Mouse (Mus musculus) hematopoietic stem cell, adult 5-6 weeks (primary cell): ENCODE results near the gene Mei1. TPM values are rescaled to one million over a fixed set of nuclear protein-coding genes. Genes with fewer than 3 reads are reported as not detected.
"Not testable (repeated sequence)": the region's sequence is repeated elsewhere in the genome, so short reads cannot be mapped to it uniquely, and the experiment has no call there.

Experiments used
- ATAC-seq, 2 experiments: fragments of 125-278 bp in 1 of 2; replicated peaks in 1 of 2; 2 replicates each; pipeline ENCODE4 v1.8.0; 2016 to 2017; ENCODE audit warnings: inconsistent platforms in 2 of 2, mild to moderate bottlenecking in 2 of 2, moderate number of reproducible peaks in 2 of 2, low read depth in 1 of 2, moderate TSS enrichment in 1 of 2; ENCODE audit not compliant: low FRiP score in 2 of 2, poor library complexity in 2 of 2, severe bottlenecking in 2 of 2, insufficient read depth in 1 of 2, low TSS enrichment in 1 of 2
- total RNA-seq: library from RNA; stranded (forward); fragments of 172-1452, 232-1000 nt; gene quantifications from 2 replicates; pipeline ENCODE4 v1.2.3, GENCODE M21; 2017

Gene Mei1
- total RNA-seq, 1 experiment from 2014 or later = not detected

DNA sequence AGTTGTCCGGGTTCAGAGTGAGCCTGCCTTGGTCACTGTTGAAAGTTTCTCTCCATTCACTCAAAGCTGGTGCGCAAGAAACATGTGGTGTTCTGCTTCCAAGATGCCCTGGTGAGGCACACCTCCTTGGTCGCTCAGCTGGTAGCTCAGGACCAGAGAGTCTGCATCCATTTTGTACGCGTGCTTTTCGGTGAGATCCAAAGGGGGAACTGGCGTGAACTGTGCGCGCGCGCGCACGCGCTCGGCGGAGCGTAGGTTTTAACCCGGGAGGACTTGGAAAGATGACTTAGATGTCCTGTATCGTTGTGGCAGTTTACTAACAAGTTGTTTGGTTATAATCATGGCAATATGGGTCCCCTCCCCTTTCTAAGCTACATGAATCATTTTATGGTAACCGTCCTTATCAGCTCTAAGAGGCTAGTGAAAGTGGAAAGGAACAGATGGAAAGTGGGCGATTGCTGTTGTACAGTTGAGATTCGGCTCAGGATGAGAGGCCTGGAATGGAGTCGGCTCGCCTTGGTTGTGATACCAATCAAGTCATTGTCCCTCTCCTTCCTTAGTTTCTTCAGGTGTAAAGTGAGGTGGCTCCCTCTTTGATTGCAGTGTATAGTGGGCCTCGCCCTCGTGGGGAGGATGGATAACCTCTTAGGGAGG lies 2.1 kb downstream of the Mei1 start:
- ATAC-seq = no peak

DNA sequence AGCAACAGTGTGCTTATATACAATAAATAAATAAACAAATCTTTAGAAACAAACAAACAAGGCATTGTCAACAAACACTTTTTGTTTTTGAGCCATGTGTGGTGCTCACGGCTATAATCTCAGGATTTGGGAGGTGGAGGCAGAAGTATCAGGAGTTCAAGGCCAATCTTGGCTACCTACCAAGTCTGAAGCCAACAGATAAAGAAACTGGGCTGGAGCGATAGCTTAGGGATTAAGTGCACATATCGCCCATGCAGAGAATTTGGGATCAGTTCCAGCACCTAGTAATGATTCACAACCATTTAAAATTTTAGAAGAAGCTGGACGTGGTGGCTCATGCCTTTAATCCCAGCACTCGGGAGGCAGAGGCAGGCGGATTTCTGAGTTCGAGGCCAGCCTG lies 3.7 kb downstream of the Mei1 start:
- ATAC-seq = no peak

DNA sequence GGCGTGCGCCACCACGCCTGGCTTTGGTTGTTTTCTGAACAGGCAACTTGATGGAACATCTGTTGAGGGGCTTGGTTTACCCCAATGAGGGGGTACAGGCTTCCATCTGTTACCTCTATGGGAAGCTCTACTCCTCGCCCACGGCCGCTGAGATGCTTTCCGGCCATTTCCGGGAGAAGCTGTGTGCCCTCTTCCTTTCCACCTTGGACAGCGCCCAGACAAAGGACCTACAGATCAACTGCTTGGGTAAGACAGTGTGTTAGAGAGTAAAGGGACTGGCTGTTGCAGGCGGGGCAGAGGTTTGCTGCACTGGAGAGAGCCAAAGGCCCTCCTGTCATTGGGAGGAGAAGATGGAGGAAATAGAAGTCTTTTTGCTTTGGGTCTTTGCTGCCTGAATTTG lies 10.1 kb downstream of the Mei1 start:
- no peak for ATAC-seq

DNA sequence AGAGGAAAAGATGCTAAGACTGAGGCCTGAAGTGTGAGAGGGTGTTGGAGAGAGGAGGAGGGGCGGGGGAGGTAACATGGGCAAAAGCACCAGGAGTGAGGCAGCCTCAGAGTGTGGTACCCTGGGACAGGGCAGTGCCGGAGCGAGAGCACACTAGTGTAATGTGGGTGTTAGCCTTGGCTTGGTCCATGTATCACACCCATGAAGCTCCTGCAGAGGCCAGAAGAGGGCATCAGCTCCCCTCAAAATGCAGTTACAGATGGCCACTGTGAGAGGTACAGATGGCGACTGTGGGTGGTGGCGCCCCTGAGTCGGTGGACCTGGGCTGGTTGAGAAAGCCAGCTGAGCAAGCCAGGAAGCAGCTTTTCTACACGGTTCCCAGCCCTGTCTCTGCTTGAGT lies 11.4 kb downstream of the Mei1 start:
- peak; percentile 77 to 80 for ATAC-seq

- no peak for ATAC-seq
Observed at GRCm38 (mm10) chr15:82085606-82086005, 15.8 kb downstream of the Mei1 start.

DNA sequence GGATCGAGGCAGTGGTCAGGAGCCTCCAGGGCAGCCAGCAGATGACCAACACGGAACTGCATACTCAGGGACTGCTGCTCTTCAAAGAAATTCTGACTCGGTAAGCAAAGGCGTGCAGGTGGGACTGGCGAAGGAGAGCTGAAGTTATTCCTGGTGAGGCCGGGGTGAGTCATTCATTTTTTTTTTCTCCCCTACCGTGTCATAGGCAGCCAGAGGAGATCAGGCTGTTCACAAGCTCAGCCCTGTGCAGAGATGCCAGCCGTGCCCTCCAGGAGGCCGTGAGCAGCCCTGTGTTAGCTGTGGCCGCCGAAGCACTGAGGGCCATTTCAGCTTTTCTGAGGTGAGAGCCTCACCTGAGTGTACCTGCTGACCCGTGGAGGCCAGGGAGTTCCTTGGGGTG lies 16.3 kb downstream of the Mei1 start:
- no peak for ATAC-seq

- ATAC-seq = peak; percentile 27 to 80; a peak in 3 of 4 replicates
Observed at GRCm38 (mm10) chr15:82087266-82087665, 17.5 kb downstream of the Mei1 start.

DNA sequence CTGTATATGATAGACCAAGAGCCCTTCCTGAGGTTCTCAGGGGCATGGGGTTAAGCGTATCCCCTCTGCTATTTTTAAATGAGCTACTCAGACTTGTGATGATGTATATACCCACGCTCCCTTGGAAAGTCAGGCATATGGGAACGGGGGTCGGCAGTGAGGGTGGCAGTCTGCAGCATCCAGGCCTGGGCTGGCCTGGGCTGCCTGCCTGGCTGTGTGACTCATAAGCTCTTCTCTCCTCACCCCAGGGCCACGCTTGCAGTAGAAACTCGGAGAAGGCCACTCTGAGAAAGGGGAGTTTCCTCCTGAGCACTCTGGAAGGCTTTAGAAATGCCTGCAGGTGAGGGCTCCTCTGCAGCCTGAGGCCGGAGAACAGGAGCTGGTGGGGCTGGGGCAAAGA lies 21.3 kb downstream of the Mei1 start:
- no peak for ATAC-seq

- ATAC-seq = no peak
Observed at GRCm38 (mm10) chr15:82106953-82107555, 37.3 kb downstream of the Mei1 start.

DNA sequence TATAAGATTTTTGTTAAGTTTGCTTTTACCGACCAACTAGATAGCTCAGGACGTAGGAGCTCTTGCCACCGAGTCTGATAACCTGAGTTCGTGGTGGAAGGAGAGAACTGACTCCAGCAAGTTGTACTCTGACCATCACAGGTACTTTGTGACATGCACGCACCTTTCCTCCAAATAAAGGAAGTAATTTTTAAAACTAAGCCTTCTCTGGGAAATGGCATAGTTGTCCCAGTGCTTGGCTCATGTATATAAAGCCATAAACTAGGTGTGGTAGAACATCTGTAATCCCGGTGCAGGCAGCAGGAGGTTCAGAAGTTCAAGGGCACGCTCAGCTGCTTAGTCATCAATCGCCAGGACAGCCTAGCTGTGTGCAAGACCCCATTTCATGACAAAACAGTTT lies 50.7 kb downstream of the Mei1 start:
- no peak for ATAC-seq

DNA sequence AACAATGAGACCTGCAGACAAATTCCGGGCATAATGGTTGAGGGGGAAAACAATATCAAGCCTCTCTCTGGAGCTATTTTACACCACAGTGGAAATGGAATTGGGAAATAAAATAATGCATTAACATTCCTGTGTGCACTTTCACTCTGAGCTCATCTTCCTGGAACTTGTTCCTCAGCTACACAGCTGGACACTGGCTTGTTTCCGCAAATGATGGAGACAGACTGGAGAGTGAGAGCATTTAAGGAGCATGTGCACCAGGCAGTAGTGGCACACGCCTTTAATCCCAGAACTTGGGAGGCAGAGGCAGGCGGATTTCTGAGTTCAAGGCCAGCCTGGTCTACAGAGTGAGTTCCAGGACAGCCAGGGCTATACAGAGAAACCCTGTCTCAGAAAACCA lies 56.9 kb downstream of the Mei1 start:
- not testable (repeated sequence) for ATAC-seq

DNA sequence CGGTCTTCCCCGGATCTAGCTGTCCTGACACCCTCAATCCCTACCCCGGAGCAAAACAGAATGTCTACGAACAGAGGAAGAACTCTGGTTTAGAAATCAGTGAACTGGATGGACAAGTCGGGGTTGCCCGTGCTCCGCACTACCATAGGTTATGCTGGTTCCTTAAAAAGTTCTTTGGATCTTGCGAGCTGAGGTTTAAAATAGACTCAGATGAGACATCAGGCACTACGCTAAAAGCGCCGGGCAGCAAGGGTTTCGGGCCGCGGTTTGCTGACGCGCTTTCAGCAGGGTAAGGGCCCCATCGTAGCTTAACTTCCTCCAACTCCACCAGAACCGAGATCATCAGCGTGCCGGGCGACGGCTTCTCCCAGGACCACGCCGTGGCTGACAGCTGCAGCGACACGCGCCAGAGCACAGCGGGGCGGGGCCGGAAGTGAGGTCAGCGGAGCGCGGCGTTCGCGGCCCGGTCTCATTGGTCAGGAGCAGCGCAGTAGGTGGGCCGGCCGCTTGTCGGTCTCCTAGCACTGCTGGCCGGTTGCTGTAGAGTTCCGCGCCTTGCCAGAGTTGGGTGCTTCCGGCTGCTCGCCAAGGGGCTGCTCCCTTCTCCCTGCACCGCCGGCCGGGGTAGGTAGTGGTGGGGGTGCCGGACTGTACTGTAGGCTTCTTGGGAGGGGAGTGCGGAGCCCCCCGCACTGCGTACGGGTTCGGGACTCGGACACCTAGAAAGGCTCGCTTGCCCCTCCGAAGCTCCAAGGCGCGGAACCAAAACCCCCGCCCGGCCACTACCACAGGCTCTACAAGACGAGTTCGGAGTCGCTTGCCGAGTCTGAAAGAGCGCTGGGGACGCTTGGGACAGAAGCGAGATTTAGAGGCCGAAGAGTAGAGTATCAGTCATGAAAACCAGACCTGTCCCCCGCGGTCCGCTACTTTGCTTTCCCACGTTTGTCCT lies 57.9 kb downstream of the Mei1 start, which contains the start of gene Ccdc134:
Gene Ccdc134 (plus strand): TSS at position 497 of the 949 bp plus-strand sequence.
- ATAC-seq = peak; percentile 95 to 99

GRCm38 (mm10) chr15:82128398-82128797 lies 58.6 kb downstream of the Mei1 start:
- ATAC-seq = no peak

GRCm38 (mm10) chr15:82130599-82130998 lies 60.8 kb downstream of the Mei1 start:
- no peak for ATAC-seq

GRCm38 (mm10) chr15:82135372-82135771 lies 65.6 kb downstream of the Mei1 start:
- no peak for ATAC-seq

- ATAC-seq = peak; percentile 75; a peak in 3 of 4 replicates
Observed at GRCm38 (mm10) chr15:82138565-82138964, 68.8 kb downstream of the Mei1 start.

- ATAC-seq = no peak
Observed at GRCm38 (mm10) chr15:82139196-82139595, 69.4 kb downstream of the Mei1 start.

DNA sequence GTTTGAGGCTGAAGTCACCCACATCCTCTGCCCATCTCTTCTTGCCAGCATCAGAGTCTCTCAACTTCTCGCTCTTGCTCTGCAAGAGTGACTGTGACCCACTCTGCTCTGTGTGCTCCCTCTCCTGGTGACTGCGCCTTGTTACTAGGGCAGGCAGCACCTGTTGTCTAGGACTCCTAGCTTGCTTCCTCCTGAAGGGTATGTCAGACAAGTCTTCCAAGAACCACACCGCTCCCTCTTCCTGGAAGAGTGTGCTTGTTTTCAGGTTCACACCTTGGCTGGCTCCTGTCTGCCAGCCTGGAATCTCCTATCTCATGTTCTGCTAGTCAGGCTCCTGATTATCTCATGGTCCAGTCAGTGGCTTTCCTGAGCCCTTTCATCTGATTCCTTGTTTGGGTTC lies 70.6 kb downstream of the Mei1 start:
- ATAC-seq = no peak; a peak in 1 of 4 replicates
